Mouse (Mus musculus): ENCODE data around the gene Arhgap27.
"Not testable (repeated sequence)": the region's sequence is repeated elsewhere in the genome, so short reads cannot be mapped to it uniquely, and the experiment has no call there.

Arhgap27 gene

DNA sequence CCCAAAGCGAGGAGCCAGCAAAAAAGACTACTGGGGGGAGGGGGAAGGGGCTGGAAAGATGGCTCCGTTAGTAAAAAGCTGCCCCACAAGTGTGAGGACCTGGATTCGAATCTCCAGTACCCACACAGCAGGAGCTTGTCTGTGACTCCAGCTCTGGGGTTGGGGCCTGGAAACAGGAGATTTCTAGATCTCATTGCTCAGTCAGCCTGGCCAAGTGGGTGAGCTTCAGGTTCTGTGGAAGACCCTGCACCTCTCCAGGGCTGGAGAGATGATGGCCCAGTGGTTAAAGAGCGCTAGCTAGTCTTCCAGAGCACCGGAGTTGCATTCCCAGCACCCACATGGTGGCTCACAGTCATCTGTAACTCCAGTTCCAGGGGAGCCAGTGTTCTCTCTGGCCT, 70.6 kb downstream of the Arhgap27 start:
- no peak for DNase-seq (ENCODE audit: low spot score)

- DNase-seq (ENCODE audit: low spot score), result peak; percentile 70
These were observed 71.2 kb downstream of the Arhgap27 start for GRCm38 (mm10) chr11:103292152-103292889.

GRCm38 (mm10) chr11:103290841-103291240, 72.7 kb downstream of the Arhgap27 start:
- DNase-seq (ENCODE audit: low spot score), result not testable (repeated sequence)

- no peak for DNase-seq (ENCODE audit: low spot score)
These were observed 75.1 kb downstream of the Arhgap27 start for GRCm38 (mm10) chr11:103288291-103288963.

DNA sequence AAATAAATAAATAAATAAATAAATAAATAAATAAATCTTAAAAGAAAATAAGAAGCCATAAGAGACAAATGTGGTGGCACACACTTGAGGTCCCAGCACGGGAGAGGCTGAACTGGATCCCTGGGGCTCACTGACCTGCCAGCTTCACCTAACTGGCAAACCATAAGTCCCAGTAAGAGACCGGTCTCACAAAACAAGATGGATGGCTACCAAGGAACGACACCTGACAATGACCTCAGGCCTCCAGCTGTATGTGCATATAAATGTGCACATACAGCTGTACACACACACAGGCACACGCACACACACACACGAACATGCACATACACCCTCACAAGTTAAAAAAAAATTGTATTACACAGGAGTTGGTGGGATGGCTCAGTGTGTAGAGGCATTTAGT, 76.6 kb downstream of the Arhgap27 start:
- DNase-seq (ENCODE audit: low spot score), result no peak

- no peak for DNase-seq (ENCODE audit: low spot score)
These were observed 77.5 kb downstream of the Arhgap27 start for GRCm38 (mm10) chr11:103285951-103286350.

DNA sequence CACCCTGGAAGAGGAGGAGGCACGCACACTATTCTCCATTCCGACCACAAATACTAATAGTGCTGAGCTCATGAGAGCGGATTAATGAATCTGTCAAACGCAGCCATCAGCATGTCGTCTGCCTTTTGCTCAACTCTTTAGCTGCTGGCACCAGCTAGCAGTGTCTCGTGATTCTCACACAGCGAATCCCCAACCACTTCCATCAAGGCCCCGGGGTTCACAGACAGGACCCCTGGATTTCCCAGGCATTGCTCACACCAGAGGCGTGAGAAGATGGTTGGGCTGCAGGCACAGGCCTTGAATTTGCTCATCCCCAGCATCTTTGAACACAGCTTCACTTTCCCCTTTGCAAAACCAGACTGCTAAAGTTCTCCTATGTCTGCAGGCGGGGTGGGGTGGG, 78.2 kb downstream of the Arhgap27 start:
- DNase-seq (ENCODE audit: low spot score), result no peak

GRCm38 (mm10) chr11:103281784-103282183, 81.7 kb downstream of the Arhgap27 start:
- DNase-seq (ENCODE audit: low spot score), result no peak
